Mouse (Mus musculus) midbrain, postnatal 0 days (tissue): ENCODE results near the gene Lrrc3c. TPM values are rescaled to one million over a fixed set of nuclear protein-coding genes. Genes with fewer than 3 reads are reported as not detected.
"Not testable (repeated sequence)": the region's sequence is repeated elsewhere in the genome, so short reads cannot be mapped to it uniquely, and the experiment has no call there.

ENCODE experiments used
- ATAC-seq: fragments of 200-750 bp; cut with Nextera tagmentation; 2 replicates; pipeline ENCODE4 v1.8.0; 2017; ENCODE audit warnings: moderate number of reproducible peaks, mild to moderate bottlenecking, moderate TSS enrichment, moderate library complexity; ENCODE audit not compliant: low FRiP score
- DNase-seq: peaks from one replicate; pipeline ENCODE4 v3.0.0-alpha.2; 2015; ENCODE audit warnings: low spot score
- H3K27ac ChIP-seq: fragments of 300-500 bp; sonication (generic); 2 replicates; pipeline ENCODE4 v1.5.1; 2014; ENCODE audit warnings: low read depth, mild to moderate bottlenecking, low read length, mixed read lengths
- H3K27me3 ChIP-seq: fragments of 300-500 bp; sonication (generic); 2 replicates; pipeline ENCODE4 v1.6.1; 2014; ENCODE audit warnings: low read length, control low read depth, mixed read lengths; ENCODE audit not compliant: insufficient read depth
- H3K36me3 ChIP-seq: fragments of 300-500 bp; sonication (generic); 2 replicates; pipeline ENCODE4 v1.6.1; 2014; ENCODE audit warnings: low read length, control low read depth, mixed read lengths; ENCODE audit not compliant: insufficient read depth
- H3K4me1 ChIP-seq: fragments of 300-500 bp; sonication (generic); 2 replicates; pipeline ENCODE4 v1.6.1; 2014; ENCODE audit warnings: mild to moderate bottlenecking, control low read depth, antibody characterized with exemption, low read length, mixed read lengths; ENCODE audit not compliant: insufficient read depth
- H3K4me2 ChIP-seq: fragments of 300-500 bp; sonication (generic); 2 replicates; pipeline ENCODE4 v1.6.1; 2014; ENCODE audit warnings: low read depth, mild to moderate bottlenecking, low read length, mixed read lengths; ENCODE audit not compliant: poor library complexity, severe bottlenecking
- H3K4me3 ChIP-seq: fragments of 300-500 bp; sonication (generic); 2 replicates; pipeline ENCODE4 v1.5.1; 2014; ENCODE audit warnings: low read depth, mild to moderate bottlenecking, low read length, moderate library complexity
- H3K9ac ChIP-seq: fragments of 300-500 bp; sonication (generic); replicated peaks from 2 replicates; pipeline ENCODE4 v1.6.1; 2014; ENCODE audit warnings: mild to moderate bottlenecking, low read length, moderate library complexity, mixed read lengths; ENCODE audit not compliant: poor library complexity, severe bottlenecking
- H3K9me3 ChIP-seq: fragments of 300-500 bp; sonication (generic); 2 replicates; pipeline ENCODE4 v1.6.1; 2016; ENCODE audit warnings: low read length, control low read depth
- CTCF ChIP-seq: IDR thresholded peaks from 2 replicates; pipeline ENCODE4 v1.5.1; 2016; ENCODE audit warnings: antibody characterized with exemption, mild to moderate bottlenecking
- WGBS: fragments of 180-500 bp; shearing (Covaris S2); extraction: QIAGEN DNeasy Blood & Tissue Kit; methylation state at CpG from one replicate; pipeline ENCODE4 v1.1.7; 2014; 5-methylcytosine and 5-hydroxymethylcytosine counted together
- polyA plus RNA-seq: library from polyadenylated mRNA; unstranded; fragments of >200 nt; fragmentation: Nextera tagmentation; extraction: Ambion mirVana; gene quantifications from 2 replicates; pipeline ENCODE4 v1.2.1, GENCODE M21; 2015
- total RNA-seq: library from RNA; depleted of rRNA; stranded (reverse); fragments of >200 nt; gene quantifications from 2 replicates; pipeline ENCODE4 v1.2.3, GENCODE M21; 2014

The Lrrc3c gene
- total and polyA plus RNA-seq, 2 experiments from 2014 or later = not detected

DNA sequence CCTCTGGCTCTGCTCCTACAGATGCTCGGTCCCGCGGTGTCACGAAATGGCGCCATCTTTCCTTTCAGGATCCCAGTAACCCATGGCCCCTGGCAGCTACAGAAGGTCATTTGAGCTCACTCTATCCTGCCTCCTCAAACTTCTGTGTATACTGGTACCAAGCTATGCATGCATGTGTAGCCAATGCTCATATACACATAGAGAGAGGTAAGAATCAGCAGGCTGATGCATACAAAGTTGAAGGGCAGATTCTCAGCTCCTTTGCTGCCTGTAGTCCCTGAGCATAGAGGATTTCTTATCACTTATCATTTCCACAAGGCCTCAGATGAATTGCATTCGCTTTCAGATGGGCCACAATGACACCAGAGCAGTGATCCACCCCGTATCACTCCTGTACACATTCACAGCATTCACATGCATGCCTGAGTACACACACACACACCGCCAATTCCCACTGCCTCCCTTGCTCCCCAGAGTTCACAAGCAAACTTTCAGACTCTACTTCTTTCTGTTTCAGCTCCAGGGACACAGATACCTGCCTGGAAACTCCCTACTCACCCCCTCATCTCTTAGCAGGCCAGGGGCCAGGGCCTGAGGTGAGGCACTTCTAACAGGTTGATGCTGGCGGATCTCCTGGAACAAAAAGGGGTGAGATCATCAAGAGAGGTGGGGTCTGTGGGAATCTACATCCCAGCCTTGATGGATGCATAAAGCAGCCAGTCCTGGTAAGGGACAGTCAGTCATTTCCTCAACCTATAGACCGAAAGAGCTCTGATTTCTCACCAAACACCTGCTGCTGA lies 27.7 kb downstream of the Lrrc3c start, which contains the start of the genes Gm12355 and Gsdma3:
TSS of gene Gm12355 (minus strand) at position 51 of the 800 bp plus-strand sequence.
TSS of gene Gsdma3 (plus strand) at position 750 of the 800 bp plus-strand sequence.
- Histone ChIP-seq H3K9ac (no peak within 1 kb of the TSS), H3K4me1 (no peaks in the 10 kb centered on the region), H3K4me3 (no peak within 1 kb of the TSS), H3K4me2 (no peak within 1 kb of the TSS), H3K36me3 (no peaks in the 10 kb centered on the region), H3K9me3 (no peaks in the 10 kb centered on the region), H3K27me3 (no peaks in the 10 kb centered on the region), H3K27ac (no peak within 1 kb of the TSS)
- WGBS = 92% methylated on average over 10 of the region's 10 CpGs
- DNase-seq (no peak), ATAC-seq (no peak)
- TF ChIP-seq CTCF = no peak

GRCm38 (mm10) chr11:98628706-98629105 lies 30.6 kb downstream of the Lrrc3c start:
- DNase-seq = peak; percentile 66
- no peaks in the 10 kb centered on the region for H3K27me3 ChIP-seq
- H3K36me3 ChIP-seq = no peaks in the 10 kb centered on the region
- H3K9ac ChIP-seq = no peak overlapping the region
- H3K4me2 ChIP-seq = no peak overlapping the region
- no peaks in the 10 kb centered on the region for H3K9me3 ChIP-seq
- TF ChIP-seq CTCF = no peak
- 85% methylated on average over 3 of the region's 3 CpGs for WGBS
- H3K27ac ChIP-seq = no peak overlapping the region
- H3K4me1 ChIP-seq = no peaks in the 10 kb centered on the region
- no peak for ATAC-seq
- H3K4me3 ChIP-seq = no peak overlapping the region

DNA sequence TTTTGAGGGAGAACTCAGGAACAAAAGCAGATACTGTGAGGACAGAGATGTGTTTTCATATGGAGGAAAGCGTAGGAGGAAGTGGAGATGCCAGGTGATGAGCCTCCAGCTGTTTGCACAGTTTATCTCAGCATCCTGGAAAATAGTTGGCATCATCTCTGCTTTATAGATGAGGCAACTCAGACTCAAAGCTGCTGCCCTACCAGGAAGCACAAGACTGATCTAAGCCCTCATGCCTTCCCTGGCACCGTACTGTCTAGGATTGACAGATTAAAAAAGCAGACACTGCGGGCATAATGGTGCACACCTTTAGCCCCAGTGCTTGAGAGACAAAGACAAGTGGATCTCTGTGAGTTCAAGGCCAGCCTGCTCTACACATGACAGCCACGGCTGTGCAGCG lies 32.6 kb downstream of the Lrrc3c start:
- Histone ChIP-seq H3K27me3 (no peaks in the 10 kb centered on the region), H3K9ac (no peak overlapping the region), H3K4me2 (no peak overlapping the region), H3K9me3 (no peaks in the 10 kb centered on the region), H3K27ac (no peak overlapping the region), H3K4me3 (no peak overlapping the region), H3K36me3 (no peaks in the 10 kb centered on the region), H3K4me1 (no peaks in the 10 kb centered on the region)
- DNase-seq = no peak
- WGBS = 88% methylated on average over 5 of the region's 5 CpGs
- ATAC-seq = no peak
- no peak for TF ChIP-seq CTCF

DNA sequence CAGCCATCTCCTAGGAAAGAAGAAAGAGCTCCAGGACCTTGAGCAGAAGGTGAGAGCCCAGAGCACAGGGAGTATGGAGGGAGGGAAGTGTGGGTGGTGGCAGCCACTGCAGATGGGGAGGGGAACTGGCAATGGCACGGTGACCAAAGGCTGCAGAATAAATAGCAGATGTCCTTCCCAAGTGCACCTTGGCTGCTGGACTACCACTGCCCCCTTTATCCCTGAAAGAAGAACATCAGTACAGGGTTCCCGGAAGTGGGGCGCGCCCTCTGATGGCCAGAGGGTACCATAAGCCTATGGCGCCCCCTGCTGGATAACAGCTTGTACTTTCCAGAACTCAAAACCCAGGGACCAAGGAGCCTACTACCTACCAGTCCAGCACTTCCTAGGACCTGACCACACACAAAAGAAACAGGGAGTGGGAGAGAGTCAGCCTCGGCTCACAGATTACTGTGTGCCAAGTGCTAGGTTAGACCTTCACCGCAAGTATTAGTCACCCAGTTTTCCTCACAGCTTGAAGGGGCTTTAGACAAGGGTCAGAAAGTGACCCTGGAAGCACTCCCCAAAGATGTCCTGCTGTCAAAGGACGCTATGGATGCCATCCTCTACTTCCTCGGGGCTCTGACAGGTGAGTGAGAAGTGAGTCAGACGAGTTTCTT lies 37.4 kb downstream of the Lrrc3c start:
- H3K9me3 ChIP-seq, H3K36me3 ChIP-seq, H3K4me3 ChIP-seq, ATAC-seq, H3K27ac ChIP-seq, H3K4me1 ChIP-seq, H3K9ac ChIP-seq, H3K27me3 ChIP-seq, H3K4me2 ChIP-seq: not testable (repeated sequence)
- peak; percentile 35 for TF ChIP-seq CTCF
- peak; percentile 3 for DNase-seq
- WGBS = 33% methylated on average over 10 of the region's 10 CpGs

DNA sequence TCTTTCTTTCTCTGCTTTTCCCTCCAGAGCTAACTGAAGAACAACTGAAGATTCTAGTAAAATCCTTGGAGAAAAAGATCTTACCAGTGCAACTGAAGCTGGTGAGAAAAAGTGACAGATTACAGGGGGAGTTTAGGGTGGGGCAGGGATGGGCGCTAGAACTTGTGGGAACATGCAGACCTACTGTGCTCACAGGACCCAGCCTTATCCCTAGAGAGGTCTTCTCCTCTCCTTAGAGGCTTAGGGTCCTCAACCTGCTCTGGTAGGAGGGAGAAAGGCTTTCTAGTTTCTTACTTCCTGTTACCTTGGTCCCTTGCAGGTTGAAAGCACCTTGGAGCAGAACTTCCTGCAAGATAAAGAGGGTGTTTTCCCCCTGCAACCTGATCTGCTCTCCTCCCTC lies 39.4 kb downstream of the Lrrc3c start:
- Histone ChIP-seq H3K4me2 (no peak overlapping the region), H3K9me3 (no peaks in the 10 kb centered on the region), H3K36me3 (no peaks in the 10 kb centered on the region), H3K9ac (no peak overlapping the region), H3K27me3 (no peaks in the 10 kb centered on the region), H3K4me1 (no peaks in the 10 kb centered on the region), H3K27ac (no peak overlapping the region), H3K4me3 (no peak overlapping the region)
- 76% methylated on average over 1 of the region's 1 CpGs for WGBS
- ATAC-seq (no peak), DNase-seq (no peak)
- no peak for TF ChIP-seq CTCF

DNA sequence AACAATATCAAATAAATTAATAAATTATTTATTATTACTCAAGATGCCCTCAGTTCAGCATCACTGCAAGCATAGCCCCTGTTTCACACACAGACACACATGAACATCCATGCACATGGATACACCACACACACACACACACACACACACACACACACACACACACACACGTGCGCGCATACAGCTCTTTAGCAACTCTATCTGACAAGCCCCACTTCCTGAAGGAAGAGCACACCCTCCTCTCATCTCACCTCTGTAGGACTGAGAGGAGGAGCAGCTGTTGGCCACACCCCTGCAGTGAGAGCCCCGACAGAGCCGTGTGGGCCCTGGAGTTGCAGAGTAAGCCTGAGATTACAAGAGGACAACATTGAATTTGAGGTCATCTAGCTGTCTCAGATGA lies 42.0 kb downstream of the Lrrc3c start:
- no peak overlapping the region for H3K4me3 ChIP-seq

More for the DNA sequence above, 42.0 kb downstream of the Lrrc3c start:
- DNase-seq = no peak
- H3K27ac ChIP-seq = no peak overlapping the region
- TF ChIP-seq CTCF = no peak
- no peaks in the 10 kb centered on the region for H3K9me3 ChIP-seq
- no peak overlapping the region for H3K9ac ChIP-seq
- no peak overlapping the region for H3K4me2 ChIP-seq
- H3K36me3 ChIP-seq = no peaks in the 10 kb centered on the region
- no peaks in the 10 kb centered on the region for H3K27me3 ChIP-seq
- ATAC-seq = no peak
- 52% methylated on average over 5 of the region's 5 CpGs for WGBS
- no peaks in the 10 kb centered on the region for H3K4me1 ChIP-seq
